Mouse (Mus musculus) spleen, adult 2 months (tissue): ENCODE results near the gene Lmbr1l.

Experiments
- CTCF ChIP-seq: fragments of 200-500 bp; IDR thresholded peaks from 2 replicates; pipeline ENCODE4 v1.5.1; 2011; ENCODE audit warnings: mild to moderate bottlenecking, inconsistent platforms; ENCODE audit not compliant: insufficient read depth, insufficient read length, insufficient replicate concordance; ENCODE audit errors: extremely low read depth
- POLR2A ChIP-seq: fragments of 200-500 bp; IDR thresholded peaks from 2 replicates; pipeline ENCODE4 v1.6.1; 2011; ENCODE audit warnings: low read depth, low read length, inconsistent platforms

DNA sequence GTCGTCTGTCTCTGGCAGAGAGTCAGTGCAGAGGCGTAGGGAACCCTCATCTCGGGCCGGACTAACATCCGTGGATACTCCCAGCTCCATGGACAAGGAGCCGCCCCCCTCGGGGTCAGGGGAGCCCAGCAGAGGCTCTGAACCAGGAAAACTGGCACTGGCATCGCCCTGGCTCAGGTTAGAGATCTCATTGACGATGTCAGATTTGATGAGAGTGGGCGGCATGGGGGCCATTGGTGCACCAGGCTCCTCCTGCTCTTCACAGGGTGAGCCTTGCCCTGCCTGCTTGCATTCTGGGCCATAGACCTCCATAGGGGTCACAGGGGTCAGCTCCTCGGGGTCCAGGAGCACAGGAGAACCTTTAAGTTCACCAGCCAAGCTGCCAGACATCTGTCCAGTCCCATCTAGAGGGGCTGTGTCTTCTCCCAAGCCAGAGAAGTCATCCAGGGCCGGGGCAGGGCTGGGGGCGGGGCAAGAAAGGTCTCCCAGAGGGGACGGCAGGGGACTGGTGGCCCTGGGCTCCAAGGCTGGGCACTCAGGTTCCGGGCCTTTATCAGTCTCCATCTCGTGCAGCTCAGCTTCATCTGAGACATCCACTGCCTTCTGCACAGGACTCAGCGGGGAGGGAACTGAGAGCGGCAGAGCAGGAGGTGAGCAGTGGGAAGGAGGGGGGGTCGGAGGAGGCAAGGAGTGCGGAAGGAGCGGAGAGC is 56.2 kb downstream of the Lmbr1l start:
- TF ChIP-seq CTCF: no peak
- no peak for TF ChIP-seq POLR2A
